Comparison of ENCODE assay signal across 10 mouse cellular contexts in genomic region chr7:132670863-132671165, GRCm38 (mm10).
DNase-seq lines count a peak whose midpoint lies in the region; ATAC-seq and TF ChIP-seq lines count a peak whose summit lies in the region.
"Had no signal": no experiment of that assay in that cellular context is flagged by ENCODE, and none has a peak within 500 bp of the region (broad histone marks: within the 10 kb centered on the region; RNA-seq: fewer than 3 reads in every experiment).

No protein-coding gene starts in this region.

- intact Hi-C loops in heart, adult 2 months (cut with DNase I), result loop anchor here (1.0 to 2.0 kb wide), 2 partner anchors 13 to 44 kb away; no protein-coding TSS in a partner anchor

- no peak for ATAC-seq in heart, embryonic 12.5 days (ENCODE audit: insufficient number of reproducible peaks, low FRiP score)
- ATAC-seq in hindbrain, postnatal 0 days, result no peak
- ATAC-seq: midbrain, embryonic 15.5 days had no signal

- no peaks in the 10 kb centered on the region for H3K27me3 ChIP-seq in heart, adult 2 months (ENCODE audit: control insufficient read depth, insufficient read depth, low read length)
- no peaks in the 10 kb centered on the region for H3K27me3 ChIP-seq in heart, embryonic 12.5 days (replicated peaks)
- H3K27me3 ChIP-seq in hindbrain, postnatal 0 days (ENCODE audit: insufficient read depth, low read length), result no peaks in the 10 kb centered on the region
- H3K27me3 ChIP-seq: midbrain, embryonic 15.5 days had no signal

- H3K4me2 ChIP-seq in heart, embryonic 12.5 days, result no peak overlapping the region
- H3K4me2 ChIP-seq in hindbrain, postnatal 0 days (ENCODE audit: low read depth, low read length), result no peak overlapping the region
- H3K4me2 ChIP-seq: midbrain, embryonic 15.5 days had no signal

- TF ChIP-seq EP300 in heart, adult 2 months (IDR thresholded peaks at IDR 0.05; ENCODE audit: insufficient read depth, low read depth, low read length), result 0 out of 2 replicates have a peak, but pooled peaks have one; percentile 43

- H3K36me3 ChIP-seq in heart, adult 2 months (ENCODE audit: control insufficient read depth, insufficient read depth, low read length), result peaks cover 5% of the 10 kb centered on the region; the same call in 1 of the 2 replicates
- H3K36me3 ChIP-seq in heart, embryonic 12.5 days, result no peaks in the 10 kb centered on the region
- no peaks in the 10 kb centered on the region for H3K36me3 ChIP-seq in hindbrain, postnatal 0 days (ENCODE audit: insufficient read depth, low read length)
- H3K36me3 ChIP-seq: midbrain, embryonic 15.5 days had no signal

- no peaks in the 10 kb centered on the region for H3K79me2 ChIP-seq in heart, adult 2 months (replicated peaks; ENCODE audit: control insufficient read depth, insufficient read depth, low read length)

- DNase-seq in heart, adult 2 months, result peak; percentile 84 to 87
- peak; percentile 62 for DNase-seq in gastrocnemius, postnatal 10 days
- peak; percentile 80 to 84 for DNase-seq in kidney, adult 8-10 months
- DNase-seq in lung, postnatal 14 days, result peak; percentile 76
- DNase-seq in hindbrain, postnatal 0 days (ENCODE audit: low spot score), result no peak
- no peak for DNase-seq in neural tube, embryonic 10.5 days (ENCODE audit: extremely low spot score, low spot score)
- no peak for DNase-seq in layer of hippocampus, postnatal 36 days
- DNase-seq: cerebellum, adult 8-10 months had no signal

- WGBS in heart, adult 2 months, result 5% methylated on average over 3 of the region's 3 CpGs
- 89% methylated on average over 3 of the region's 3 CpGs for WGBS in heart, embryonic 12.5 days
- 75% methylated on average over 3 of the region's 3 CpGs for WGBS in hindbrain, postnatal 0 days

- peaks cover 40% of the 10 kb centered on the region for H3K4me1 ChIP-seq in heart, adult 2 months (ENCODE audit: control insufficient read depth, insufficient read depth, low read length)
- H3K4me1 ChIP-seq in heart, embryonic 12.5 days (replicated peaks), result peaks cover 14% of the 10 kb centered on the region
- H3K4me1 ChIP-seq in hindbrain, postnatal 0 days (ENCODE audit: insufficient read depth, low read length), result peaks cover 4% of the 10 kb centered on the region; the same call in 1 of the 2 replicates
- H3K4me1 ChIP-seq: midbrain, embryonic 15.5 days had no signal

- peak overlapping the region; percentile 93 for H3K27ac ChIP-seq in heart, adult 2 months
- no peak overlapping the region for H3K27ac ChIP-seq in heart, embryonic 12.5 days (ENCODE audit: poor library complexity, severe bottlenecking)
- no peak overlapping the region for H3K27ac ChIP-seq in hindbrain, postnatal 0 days
- H3K27ac ChIP-seq: midbrain, embryonic 15.5 days had no signal

- H3K9me3 ChIP-seq in heart, embryonic 12.5 days (replicated peaks), result no peaks in the 10 kb centered on the region
- no peaks in the 10 kb centered on the region for H3K9me3 ChIP-seq in hindbrain, postnatal 0 days (ENCODE audit: low read length)
- H3K9me3 ChIP-seq: midbrain, embryonic 15.5 days had no signal

- 0 out of 2 replicates have a peak, but pooled peaks have one; percentile 10 for TF ChIP-seq POLR2A in heart, adult 2 months (IDR thresholded peaks at IDR 0.05; ENCODE audit: insufficient read depth, low read depth, low read length)

- H3K9ac ChIP-seq in heart, adult 2 months (ENCODE audit: low read depth, low read length), result peak overlapping the region; percentile 7; the same call in 1 of the 2 replicates
- no peak overlapping the region for H3K9ac ChIP-seq in heart, embryonic 12.5 days
- H3K9ac ChIP-seq in hindbrain, postnatal 0 days (replicated peaks; ENCODE audit: low read length), result no peak overlapping the region
- H3K9ac ChIP-seq: midbrain, embryonic 15.5 days had no signal

- H3K4me3 ChIP-seq in heart, adult 2 months, result no peak overlapping the region
- H3K4me3 ChIP-seq in heart, embryonic 12.5 days, result no peak overlapping the region
- no peak overlapping the region for H3K4me3 ChIP-seq in hindbrain, postnatal 0 days (ENCODE audit: low read length)
- H3K4me3 ChIP-seq: midbrain, embryonic 15.5 days had no signal

- 0 out of 2 replicates have a peak, but pooled peaks have one; percentile 8 for TF ChIP-seq CTCF in heart, adult 2 months (IDR thresholded peaks at IDR 0.05)
- no peak for TF ChIP-seq CTCF in hindbrain, postnatal 0 days (IDR thresholded peaks at IDR 0.05; ENCODE audit: low read depth)

Comparison
In these comparisons a context has a peak if more than half of its experiments do, and no peak if none do; other contexts are left out.
1. DNase-seq: peak in heart, adult 2 months (2 of 2), gastrocnemius, postnatal 10 days (single experiment), kidney, adult 8-10 months (2 of 2) and lung, postnatal 14 days (single experiment); none in hindbrain, postnatal 0 days (single experiment), neural tube, embryonic 10.5 days (single experiment) and layer of hippocampus, postnatal 36 days (0 of 2).